Mouse (Mus musculus) embryo, embryonic 10.5 days (tissue): ENCODE measurements around the gene Shroom4.
"Not testable (repeated sequence)": the region's sequence is repeated elsewhere in the genome, so short reads cannot be mapped to it uniquely, and the experiment has no call there.

Source experiments
- DNase-seq: peaks from one replicate; pipeline ENCODE4 v3.0.0-alpha.2; 2015; ENCODE audit warnings: low spot score

The Shroom4 gene

DNA sequence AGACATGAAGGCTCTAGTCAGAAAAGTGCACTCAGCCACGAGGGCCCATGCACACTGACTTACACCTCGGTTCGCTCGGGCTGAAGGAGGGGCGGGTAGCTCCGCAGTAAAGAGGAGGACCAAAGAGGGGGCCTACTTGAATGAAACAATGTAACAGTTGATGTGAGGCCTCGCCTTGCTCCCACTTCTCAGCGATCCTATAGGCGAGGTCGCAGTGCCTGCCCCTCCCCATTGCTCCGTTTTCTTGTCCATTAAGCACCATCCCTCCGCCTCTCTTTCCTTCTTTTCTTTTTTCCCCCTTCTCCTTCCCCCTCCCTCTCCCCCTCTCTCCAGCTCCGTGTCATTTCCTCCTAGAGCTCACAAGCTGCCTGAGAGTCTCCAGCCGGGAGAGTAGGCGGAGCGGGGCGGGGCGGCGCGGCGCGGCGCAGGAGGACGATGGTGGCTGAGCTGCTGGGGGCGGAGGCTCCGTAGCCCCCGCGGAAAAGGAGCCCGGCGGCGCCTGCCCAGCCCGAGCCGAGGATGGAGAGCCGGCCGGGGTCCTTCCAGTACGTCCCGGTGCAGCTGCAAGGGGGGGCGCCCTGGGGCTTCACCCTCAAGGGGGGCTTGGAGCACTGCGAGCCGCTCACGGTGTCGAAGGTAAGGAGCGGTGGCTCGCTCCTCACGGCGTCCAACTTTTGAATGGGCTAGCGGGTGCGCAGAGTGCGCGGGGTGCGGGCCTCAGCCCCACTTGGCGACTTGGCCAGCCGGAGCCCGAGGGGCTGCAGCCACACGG lies at the start of gene Shroom4:
Shroom4 (plus strand) TSS at position 229 of the 772 bp plus-strand sequence.
- DNase-seq = peak; percentile 86

DNA sequence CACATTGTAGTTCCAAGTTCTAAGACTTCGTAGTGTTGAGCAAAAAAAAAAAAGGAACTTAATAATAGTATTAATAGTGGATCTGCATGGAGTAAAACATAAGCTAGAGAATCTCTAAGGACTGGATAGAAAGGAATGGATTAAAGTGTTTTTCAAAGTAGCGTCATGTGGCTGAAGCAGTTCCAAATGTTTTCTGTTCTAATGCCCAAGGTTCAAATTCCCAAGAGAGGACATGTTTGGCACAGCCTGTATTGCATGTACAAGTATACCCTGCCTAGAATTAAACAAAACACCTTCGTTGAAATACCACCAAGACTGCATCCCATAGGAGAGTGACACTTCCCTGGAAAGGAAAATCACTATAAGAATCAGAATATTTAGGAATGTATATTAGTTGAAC lies 42.8 kb upstream of the Shroom4 start:
- DNase-seq = no peak

DNA sequence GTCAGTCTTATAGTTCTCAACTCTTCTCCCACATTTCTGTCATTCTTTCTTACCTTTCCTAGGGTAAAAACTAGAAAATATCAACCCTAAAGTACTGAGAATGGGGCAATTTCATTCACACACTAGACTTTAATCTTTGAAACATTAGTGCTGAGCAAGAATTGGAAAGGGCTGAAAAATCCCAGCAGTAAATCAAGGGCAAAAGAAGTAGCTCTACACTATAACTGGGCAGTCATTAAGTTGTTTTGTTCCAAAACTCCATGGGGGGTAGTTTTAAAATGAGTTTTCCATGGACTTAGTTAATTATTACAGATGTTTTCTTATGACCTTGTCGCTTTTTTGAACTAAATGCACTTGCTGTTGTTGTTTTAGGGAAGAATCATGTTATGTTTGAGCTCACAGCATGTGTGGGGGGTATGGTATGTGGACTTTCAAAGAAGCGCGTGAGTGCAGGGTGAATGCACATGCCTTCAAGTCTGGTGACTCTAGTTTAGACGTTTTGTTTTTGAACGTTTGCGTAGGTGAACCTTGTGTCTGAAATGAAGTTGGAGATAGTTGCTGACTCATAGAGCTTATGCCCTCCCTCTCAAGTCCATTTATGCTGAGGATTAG lies 42.0 kb upstream of the Shroom4 start:
- no peak for DNase-seq

DNA sequence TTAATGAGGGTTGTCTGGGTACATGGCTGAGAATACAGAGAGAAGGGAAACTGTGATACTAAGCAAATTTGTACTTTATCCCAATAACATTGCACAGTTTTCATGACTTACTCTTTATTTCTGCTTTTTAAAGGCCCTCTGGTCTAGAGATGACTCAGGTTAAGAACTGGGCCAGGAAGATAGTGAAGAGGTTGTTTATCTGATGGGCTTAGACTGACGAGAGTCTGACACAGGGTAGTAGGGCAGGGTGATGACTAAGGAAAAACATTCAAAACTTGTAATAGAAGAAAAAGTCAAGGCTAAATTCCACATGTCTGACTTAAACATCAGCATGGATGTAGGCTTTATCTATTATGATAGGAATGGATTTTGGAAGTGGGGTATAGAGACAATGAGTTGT lies 30.8 kb upstream of the Shroom4 start:
- DNase-seq = no peak

DNA sequence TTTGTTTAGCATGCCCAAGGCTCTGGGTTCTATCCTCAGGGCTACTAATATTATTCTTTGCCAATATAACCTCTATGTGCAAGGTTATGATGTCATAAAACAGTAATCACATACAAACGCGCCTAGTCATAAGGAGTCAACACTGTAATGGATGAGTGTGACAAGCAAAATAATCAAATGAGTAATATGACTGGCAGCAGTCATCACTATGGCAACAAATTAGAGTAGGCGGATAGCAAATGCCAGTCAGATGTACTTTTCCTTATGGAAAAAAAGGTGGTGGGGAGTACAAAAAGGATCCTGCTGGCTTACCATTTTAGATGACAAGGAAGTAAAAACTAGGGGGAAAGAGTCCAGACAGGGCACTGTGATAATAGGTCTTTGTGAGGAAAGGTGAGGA lies 28.9 kb upstream of the Shroom4 start:
- no peak for DNase-seq

DNA sequence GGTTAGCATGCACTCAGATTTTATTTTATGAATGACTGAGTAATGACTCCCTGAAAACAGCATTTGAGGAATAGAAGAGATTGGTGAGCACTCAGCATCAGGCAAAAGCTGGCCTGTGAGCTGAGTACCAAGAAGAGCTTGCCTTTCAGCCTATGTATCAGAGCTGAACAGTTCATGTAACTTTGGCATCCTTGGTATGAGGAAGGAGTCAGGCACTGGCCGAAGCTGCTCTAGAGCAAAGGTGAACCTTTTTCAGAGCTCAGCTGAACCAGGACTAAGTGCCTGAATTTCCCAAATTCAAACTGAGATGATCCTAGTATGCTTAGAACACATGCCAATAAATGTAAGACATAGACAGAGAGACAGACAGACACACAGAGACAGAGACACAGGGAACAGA lies 5.8 kb upstream of the Shroom4 start:
- DNase-seq = no peak

DNA sequence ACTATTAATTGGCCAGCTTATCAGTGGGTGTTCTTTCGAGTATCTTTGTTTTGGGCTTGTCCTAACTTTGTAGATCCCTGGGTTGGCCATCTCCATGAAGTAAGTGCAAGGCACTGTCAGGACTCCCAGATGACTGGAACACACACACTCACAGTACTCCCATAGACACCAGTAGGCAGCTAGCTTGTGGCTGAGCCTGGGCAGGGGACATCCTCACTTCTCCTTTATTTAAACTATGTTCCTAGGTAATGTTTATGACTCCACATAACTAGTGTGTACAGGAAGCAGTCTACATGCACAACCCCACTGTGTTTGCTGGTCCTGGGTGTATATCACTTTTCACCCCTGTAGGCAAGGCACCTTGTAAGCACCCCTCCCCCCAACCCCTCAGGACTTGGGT lies 461 bp upstream of the Shroom4 start:
- DNase-seq = peak; percentile 1

DNA sequence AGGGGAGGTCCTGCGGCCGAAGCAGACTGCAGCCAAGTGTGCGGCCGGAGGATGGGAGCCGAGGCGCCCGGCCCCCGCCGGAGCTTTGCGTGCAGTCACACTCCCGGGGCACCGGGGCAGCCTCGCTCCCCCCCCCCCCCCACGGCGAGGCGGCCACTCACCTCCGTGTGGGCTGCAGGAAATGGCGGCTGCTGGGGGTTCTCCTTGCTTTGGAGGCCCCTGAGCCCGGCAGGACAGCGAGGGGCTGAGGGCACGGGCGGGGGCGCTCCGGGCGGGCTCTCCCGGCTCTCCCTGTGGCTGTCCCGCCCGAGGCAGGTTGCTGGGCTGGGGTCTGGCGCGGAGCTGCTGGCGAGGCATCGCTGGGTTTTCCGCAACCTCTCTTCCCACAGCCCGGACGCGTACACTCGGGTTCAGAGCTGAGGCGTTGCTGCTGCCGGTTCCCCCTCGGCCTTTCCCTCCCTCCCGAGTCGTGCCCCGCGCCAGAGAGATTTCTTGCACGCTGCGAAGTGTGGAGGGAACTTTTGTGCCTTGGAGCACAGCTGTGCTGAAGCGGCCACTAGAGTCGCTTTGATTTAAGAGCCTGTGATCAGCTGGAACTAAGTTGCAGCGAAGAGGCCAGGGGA lies 855 bp downstream of the Shroom4 start:
- DNase-seq = peak; percentile 60

DNA sequence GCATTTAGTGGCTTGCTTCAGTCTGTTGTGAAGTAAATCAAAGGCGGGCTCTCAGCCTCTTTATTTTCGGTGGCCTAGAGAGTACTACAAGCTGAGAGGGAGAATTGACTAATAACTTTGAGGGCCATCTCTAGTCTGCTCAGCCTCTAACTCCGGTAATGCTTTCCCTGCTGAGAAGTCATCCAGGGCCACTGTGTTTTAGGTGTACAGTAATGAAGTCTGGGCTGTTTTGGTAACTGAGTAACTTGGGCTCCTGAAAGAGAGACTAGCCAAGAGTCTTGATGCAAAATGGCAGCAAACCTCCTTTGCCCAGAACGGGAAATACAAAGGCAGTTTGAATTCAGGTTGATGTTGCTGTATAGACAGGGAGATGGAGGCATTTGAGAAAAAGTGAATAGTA lies 3.3 kb downstream of the Shroom4 start:
- no peak for DNase-seq

DNA sequence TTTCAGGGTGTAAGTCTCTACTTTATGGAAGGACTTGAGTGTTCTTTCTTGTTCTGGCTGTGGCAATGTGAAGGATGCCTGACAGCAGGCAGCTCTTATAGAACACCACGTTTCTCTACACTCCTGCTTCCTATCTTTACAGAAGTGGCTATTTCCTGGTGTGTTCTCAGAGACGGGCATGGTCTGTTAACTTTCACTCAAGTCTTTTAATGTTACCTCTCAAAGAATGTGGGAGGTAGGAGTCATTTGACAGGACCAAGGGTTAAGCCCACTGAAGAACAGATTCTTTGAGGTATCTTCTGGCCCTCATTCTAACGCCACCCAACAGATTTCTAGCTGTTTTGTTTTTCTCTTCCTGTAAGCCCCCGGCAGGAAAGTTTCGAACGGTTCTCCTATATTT lies 9.5 kb downstream of the Shroom4 start:
- no peak for DNase-seq

DNA sequence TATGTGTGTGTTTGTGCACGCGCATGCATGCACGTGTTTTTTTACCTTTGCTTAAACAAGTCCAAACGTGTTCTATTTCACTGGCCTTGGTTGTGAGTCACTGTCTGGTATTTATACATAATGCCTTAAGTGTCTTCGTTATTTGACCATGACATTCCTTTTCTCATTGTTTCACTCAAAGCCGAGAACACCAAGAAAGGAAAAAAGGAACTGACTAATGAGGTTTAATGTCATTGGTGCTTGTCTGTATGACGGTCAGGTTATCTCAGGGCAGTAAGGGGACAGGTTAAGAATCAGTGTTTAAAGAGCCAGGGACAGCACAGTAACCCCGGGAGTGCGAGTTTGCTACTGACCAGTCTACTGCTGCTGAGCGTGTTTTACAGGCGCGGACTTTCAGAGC lies 15.8 kb downstream of the Shroom4 start:
- no peak for DNase-seq

DNA sequence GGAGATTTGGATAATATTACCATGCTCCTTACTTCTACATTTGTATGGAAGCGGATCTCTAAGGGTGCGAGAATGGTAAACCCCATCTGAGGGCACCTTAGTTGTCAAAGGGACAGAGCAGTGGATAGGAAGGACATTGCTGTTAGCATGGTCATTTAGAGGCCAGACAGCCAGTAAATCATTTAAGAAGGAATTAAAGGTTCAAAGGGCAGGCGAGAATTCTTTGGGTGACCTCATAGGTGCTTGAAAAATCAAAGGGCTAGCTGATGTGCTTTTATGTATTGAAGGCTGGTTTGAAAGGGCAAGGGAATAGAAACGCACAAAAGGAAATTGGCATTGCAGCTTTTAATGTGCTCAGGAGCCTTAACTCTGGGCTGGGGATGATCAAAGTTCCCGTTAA lies 16.3 kb downstream of the Shroom4 start:
- DNase-seq = peak; percentile 23

DNA sequence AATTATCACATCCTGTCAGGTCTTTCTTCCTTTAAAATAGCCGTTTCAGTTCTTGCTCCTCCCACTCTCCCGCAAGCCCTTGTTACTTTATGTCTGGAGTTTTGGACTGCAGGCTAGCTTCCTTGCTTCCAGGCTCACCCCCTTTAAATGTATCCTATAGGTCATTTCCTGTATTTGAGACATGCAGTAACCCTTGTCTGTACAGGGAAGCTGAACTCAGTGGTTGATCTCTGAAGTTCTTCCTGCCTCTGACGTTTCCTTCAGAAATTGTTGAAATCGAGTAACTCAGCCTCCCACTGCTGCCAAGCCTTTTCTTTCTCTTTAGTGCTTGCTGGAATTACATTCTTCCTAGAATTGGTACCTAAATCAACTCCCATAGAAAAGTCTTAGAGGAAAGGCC lies 18.5 kb downstream of the Shroom4 start:
- DNase-seq = no peak

DNA sequence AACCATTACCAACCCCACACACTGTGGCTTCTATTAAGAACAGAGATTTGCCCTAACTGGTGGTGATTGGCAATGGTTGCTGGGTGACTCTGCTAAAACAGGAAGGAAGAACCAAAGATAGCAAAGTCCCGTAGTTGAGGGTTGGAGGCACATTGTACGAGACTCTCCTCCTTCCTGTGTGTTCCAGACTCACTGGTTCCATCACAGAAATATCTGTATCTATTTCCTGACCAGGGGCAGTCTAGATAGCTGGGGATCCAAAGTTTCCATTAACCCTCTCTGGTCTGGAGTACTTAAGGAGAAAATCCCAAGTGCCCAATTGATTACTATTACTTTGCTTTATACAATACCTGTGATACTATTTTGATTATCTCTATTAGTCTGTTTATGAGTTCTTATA lies 35.6 kb downstream of the Shroom4 start:
- no peak for DNase-seq

DNA sequence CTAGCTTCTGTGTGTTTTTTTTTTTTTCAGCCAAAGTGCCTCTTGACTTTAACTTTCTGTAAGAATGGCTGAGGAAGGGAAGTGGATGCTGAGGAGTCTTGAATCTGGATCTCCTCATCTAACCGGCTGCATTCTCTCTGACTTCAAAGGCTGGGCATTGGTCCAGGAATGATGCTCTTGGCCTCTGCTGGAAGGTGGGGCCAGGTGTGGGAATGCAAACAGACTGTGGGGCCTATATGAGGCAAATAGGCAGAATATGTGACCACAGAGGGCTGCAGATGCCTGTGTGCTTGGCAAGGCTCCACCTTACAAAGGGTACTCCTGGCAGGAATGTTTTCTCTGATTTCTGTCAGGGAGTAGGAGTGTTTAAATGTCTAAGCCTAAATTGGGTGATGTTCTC lies 46.8 kb downstream of the Shroom4 start:
- no peak for DNase-seq

DNA sequence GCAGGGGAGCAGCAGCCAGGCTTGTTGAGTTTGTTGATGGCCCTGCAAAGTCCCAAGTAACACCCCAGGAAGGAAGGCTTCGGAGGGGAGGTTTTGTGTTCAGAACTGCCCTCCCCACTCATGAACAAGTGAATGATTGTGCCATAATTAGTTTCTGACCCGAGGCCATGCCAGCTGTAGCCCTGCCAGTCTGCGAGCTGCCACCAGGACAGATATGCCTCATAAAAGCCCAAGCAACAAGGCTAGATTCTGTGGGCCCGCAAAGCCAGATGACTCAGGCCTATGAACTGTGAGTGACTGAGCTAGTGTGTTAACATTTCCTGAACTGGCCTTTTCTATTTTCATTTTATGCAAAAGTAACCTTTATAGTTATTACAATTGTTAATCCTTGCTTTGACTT lies 48.3 kb downstream of the Shroom4 start:
- no peak for DNase-seq

DNA sequence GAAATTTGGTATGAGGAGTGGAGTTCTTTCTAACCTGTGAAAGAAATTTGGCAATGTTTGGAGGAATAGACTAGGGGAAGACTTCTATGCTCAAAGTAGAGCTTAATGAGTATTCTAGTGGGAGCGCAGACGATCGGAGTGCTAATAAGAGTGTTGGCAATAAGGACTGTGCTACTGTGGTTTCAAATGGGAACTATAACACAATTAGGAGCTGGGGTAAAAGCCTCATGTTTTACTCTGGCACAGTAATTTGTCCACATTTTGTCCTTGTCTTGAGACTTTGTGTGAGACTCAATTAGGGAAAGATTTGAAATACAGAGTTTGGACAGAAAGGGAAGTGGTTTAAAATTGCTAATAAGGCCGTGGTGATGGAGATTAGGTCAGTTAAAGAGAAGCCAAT lies 53.6 kb downstream of the Shroom4 start:
- DNase-seq = no peak

DNA sequence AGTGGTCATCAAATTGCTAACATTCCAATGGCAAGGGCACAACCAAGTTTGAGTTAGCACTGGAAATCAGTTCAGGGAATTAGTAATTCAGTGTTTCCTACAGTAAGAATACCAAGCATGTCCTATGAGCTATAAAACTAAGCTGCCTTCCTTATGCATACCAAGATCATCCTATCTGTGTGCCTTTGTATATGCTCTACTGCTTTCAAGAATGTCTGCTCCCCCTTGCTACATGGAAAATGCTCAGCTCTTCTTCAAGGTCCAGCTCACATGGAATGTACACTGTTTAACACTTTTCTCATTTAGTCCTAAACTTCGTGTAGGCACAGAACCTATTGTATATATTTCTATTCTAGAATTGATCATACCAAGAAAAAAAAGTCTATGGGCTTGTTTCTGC lies 69.6 kb downstream of the Shroom4 start:
- DNase-seq = not testable (repeated sequence)

DNA sequence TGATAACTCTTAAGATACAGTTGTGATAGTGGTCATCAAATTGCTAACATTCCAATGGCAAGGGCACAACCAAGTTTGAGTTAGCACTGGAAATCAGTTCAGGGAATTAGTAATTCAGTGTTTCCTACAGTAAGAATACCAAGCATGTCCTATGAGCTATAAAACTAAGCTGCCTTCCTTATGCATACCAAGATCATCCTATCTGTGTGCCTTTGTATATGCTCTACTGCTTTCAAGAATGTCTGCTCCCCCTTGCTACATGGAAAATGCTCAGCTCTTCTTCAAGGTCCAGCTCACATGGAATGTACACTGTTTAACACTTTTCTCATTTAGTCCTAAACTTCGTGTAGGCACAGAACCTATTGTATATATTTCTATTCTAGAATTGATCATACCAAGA lies 72.9 kb downstream of the Shroom4 start:
- not testable (repeated sequence) for DNase-seq

DNA sequence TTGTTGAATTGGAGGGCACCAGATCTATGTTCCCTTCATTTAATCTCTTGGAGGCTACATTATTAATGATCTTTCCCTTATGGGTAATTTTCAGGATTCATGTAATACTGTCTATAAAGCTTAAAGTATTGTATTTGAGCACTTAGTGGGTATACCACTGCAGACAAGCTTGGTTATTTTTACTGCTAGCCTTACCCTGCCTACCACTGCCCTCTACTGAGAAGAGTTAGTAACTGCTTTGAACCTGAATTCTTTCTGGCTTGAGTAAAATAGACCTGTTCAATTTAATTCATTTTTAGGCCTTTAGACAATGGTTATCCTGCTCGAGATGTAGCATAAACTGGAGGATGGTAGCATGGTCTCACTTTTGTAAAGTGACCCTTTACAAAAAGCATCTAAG lies 75.5 kb downstream of the Shroom4 start:
- DNase-seq = peak; percentile 6

DNA sequence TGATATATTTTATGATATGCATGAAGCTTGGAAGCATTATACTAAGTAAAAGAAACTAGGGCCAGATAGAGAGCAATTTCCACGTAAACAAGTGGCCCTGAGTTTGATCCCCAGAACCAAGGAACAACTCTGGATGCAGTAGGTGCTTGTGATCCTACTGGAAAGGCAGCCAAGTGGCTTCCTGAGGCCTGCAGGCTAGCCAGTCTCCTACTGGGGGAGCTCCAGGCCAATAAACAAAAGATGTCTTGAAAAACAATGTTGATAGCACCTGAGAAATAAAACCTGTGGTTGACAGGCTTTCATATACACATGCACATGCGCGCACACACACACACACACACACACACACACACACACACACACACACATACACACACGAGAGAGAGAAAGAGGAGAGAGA lies 82.6 kb downstream of the Shroom4 start:
- no peak for DNase-seq

DNA sequence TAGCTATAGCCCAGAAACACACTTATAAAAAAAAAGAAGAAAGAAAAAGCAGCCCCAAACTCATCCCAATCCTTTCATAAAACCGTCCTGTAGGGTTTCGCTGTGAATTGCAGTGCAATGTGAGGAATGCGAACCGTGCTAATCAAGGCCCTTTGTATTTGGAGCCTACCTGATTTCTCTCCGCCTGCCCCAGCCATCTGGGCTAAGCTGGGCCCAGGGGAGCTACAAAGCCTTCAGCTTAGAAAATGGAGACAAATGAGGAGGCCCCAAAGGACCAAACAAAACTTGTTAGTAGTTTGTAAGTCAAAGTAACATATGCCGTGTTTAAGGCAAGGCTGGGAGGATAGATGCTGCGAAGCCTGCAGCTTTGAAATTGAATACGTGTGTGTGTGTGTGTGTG lies 84.2 kb downstream of the Shroom4 start:
- DNase-seq = peak; percentile 50

DNA sequence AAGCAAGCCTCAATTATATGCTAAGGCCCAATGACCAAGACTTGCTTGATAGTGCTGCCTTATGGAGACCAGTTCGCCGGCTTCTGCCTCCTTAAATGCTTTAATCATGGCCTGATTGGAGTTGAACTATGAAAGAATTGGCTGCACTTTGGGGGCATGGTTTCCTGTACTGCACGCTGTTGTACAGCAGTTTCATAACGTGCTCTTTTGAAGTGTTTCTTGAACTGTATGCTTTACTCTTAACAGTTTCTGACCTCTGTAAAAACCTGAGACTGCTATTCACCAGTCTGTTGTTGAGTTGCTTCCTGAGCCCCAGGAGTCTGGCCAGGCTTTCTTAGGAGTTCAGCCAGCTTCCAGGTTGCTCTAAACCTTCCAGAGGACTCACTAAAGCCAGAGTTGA lies 90.8 kb downstream of the Shroom4 start:
- DNase-seq = no peak

DNA sequence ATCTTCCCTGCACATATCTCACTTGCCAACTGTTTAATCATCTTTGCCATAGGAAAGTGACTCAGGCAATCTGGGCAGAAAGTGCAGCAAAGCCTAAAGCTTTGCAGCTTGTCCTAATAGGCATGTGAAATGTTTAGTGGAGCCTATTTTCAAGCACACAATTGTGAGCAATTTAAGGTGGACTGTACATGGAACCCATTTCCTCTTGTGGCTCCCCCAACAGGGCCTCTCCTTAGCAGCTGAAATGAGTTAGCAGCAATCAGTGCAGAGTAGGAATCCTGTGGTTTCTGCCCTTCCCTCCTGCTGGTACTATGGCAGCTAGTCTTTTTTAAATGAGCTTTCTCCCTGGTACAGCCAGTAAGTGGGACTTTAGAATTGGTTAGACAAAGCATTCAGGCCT lies 95.8 kb downstream of the Shroom4 start:
- DNase-seq = no peak
